Mouse (Mus musculus) liver, postnatal 0 days (tissue): ENCODE measurements around the gene Pde11a. TPM values are rescaled to one million over a fixed set of nuclear protein-coding genes. Genes with fewer than 3 reads are reported as not detected.

Experiments used
- ATAC-seq: fragments of 200-750 bp; cut with Nextera tagmentation; 2 replicates; pipeline ENCODE4 v1.8.0; 2017; ENCODE audit warnings: mild to moderate bottlenecking, moderate library complexity
- DNase-seq: peaks from one replicate; pipeline ENCODE4 v3.0.0-alpha.2; 2016
- H3K27ac ChIP-seq: fragments of 300-500 bp; sonication (generic); 2 replicates; pipeline ENCODE4 v1.5.1; 2014; ENCODE audit warnings: antibody characterized with exemption, moderate library complexity, mild to moderate bottlenecking, low read depth
- H3K27me3 ChIP-seq: fragments of 300-500 bp; sonication (generic); 2 replicates; pipeline ENCODE4 v1.6.1; 2014; ENCODE audit warnings: low read length, control low read depth, mixed read lengths; ENCODE audit not compliant: insufficient read depth
- H3K36me3 ChIP-seq: fragments of 300-500 bp; sonication (generic); replicated peaks from 2 replicates; pipeline ENCODE4 v1.6.1; 2014; ENCODE audit warnings: mild to moderate bottlenecking, control low read depth, low read length, moderate library complexity, mixed read lengths; ENCODE audit not compliant: insufficient read depth
- H3K4me1 ChIP-seq: fragments of 300-500 bp; sonication (generic); 2 replicates; pipeline ENCODE4 v1.6.1; 2014; ENCODE audit warnings: antibody characterized with exemption, mild to moderate bottlenecking, control low read depth; ENCODE audit not compliant: insufficient read depth
- H3K4me2 ChIP-seq: fragments of 300-500 bp; sonication (generic); 2 replicates; pipeline ENCODE4 v1.6.1; 2014; ENCODE audit warnings: low read depth, mild to moderate bottlenecking, low read length, moderate library complexity, mixed read lengths
- H3K4me3 ChIP-seq: fragments of 300-500 bp; sonication (generic); 2 replicates; pipeline ENCODE4 v1.5.1; 2014; ENCODE audit warnings: low read depth, low read length
- H3K9ac ChIP-seq: fragments of 300-500 bp; sonication (generic); replicated peaks from 2 replicates; pipeline ENCODE4 v1.6.1; 2014; ENCODE audit warnings: mild to moderate bottlenecking, moderate library complexity
- H3K9me3 ChIP-seq: fragments of 300-500 bp; sonication (generic); 2 replicates; pipeline ENCODE4 v1.6.1; 2016; ENCODE audit warnings: mild to moderate bottlenecking, control low read depth, low read length, mixed read lengths
- CTCF ChIP-seq: sonication (generic); IDR thresholded peaks from 2 replicates; pipeline ENCODE4 v1.5.1; 2016; ENCODE audit warnings: antibody characterized with exemption, low read depth
- EP300 ChIP-seq: IDR thresholded peaks from 2 replicates; pipeline ENCODE4 v1.6.1; 2016; ENCODE audit warnings: antibody characterized with exemption, low read depth, mild to moderate bottlenecking
- WGBS: fragments of 180-500 bp; shearing (Covaris S2); extraction: QIAGEN DNeasy Blood & Tissue Kit; methylation state at CpG from one replicate; pipeline ENCODE4 v1.1.7; 2014; ENCODE audit not compliant: insufficient replicate concordance; 5-methylcytosine and 5-hydroxymethylcytosine counted together
- polyA plus RNA-seq: library from polyadenylated mRNA; unstranded; fragments of >200 nt; fragmentation: Nextera tagmentation; extraction: Ambion mirVana; gene quantifications from 2 replicates; pipeline ENCODE4 v1.2.1, GENCODE M21; 2015

Pde11a gene
- polyA plus RNA-seq, 1 experiment from 2014 or later = 0.06 TPM

GRCm38 (mm10) chr2:76030080-76030479, 308.5 kb downstream of the Pde11a start:
- DNase-seq (no peak), ATAC-seq (no peak)
- Histone ChIP-seq H3K27ac (no peak overlapping the region), H3K4me1 (peaks cover 3% of the 10 kb centered on the region; the same call in 1 of the 2 replicates), H3K9me3 (no peaks in the 10 kb centered on the region), H3K4me2 (no peak overlapping the region), H3K27me3 (no peaks in the 10 kb centered on the region), H3K4me3 (no peak overlapping the region), H3K36me3 (no peaks in the 10 kb centered on the region), H3K9ac (no peak overlapping the region)
- 65% methylated on average over 8 of the region's 8 CpGs for WGBS
- TF ChIP-seq CTCF = no peak
- no peak for TF ChIP-seq EP300

- Histone ChIP-seq H3K27me3 (no peaks in the 10 kb centered on the region), H3K9ac (no peak overlapping the region), H3K9me3 (no peaks in the 10 kb centered on the region), H3K4me1 (peaks cover 3% of the 10 kb centered on the region; the same call in 1 of the 2 replicates), H3K27ac (no peak overlapping the region), H3K36me3 (no peaks in the 10 kb centered on the region), H3K4me3 (no peak overlapping the region), H3K4me2 (no peak overlapping the region)
- no peak for DNase-seq
- 31% methylated on average over 20 of the region's 20 CpGs for WGBS
- no peak for ATAC-seq
- TF ChIP-seq CTCF (no peak), EP300 (no peak)
Measured at GRCm38 (mm10) chr2:76029081-76029901, 309.3 kb downstream of the Pde11a start.

- TF ChIP-seq EP300 (no peak), CTCF (no peak)
- no peaks in the 10 kb centered on the region for H3K36me3 ChIP-seq
- H3K4me1 ChIP-seq = no peaks in the 10 kb centered on the region
- 35% methylated on average over 7 of the region's 7 CpGs for WGBS
- H3K4me2 ChIP-seq = no peak overlapping the region
- H3K27me3 ChIP-seq = no peaks in the 10 kb centered on the region
- no peak overlapping the region for H3K4me3 ChIP-seq
- H3K9me3 ChIP-seq = no peaks in the 10 kb centered on the region
- DNase-seq (no peak), ATAC-seq (no peak)
- H3K9ac ChIP-seq = no peak overlapping the region
- H3K27ac ChIP-seq = no peak overlapping the region
Measured at GRCm38 (mm10) chr2:76016890-76017289, 321.7 kb downstream of the Pde11a start.

GRCm38 (mm10) chr2:76016136-76016535, 322.4 kb downstream of the Pde11a start:
- no peak for ATAC-seq
- 77% methylated on average over 8 of the region's 8 CpGs for WGBS
- no peak overlapping the region for H3K4me3 ChIP-seq

GRCm38 (mm10) chr2:76015460-76015859, 323.1 kb downstream of the Pde11a start:
- Histone ChIP-seq H3K36me3 (no peaks in the 10 kb centered on the region), H3K4me2 (no peak overlapping the region), H3K9ac (no peak overlapping the region), H3K27ac (no peak overlapping the region), H3K27me3 (0 out of 2 replicates have a peak, but pooled peaks cover 3% of the 10 kb centered on the region), H3K4me3 (no peak overlapping the region), H3K9me3 (no peaks in the 10 kb centered on the region), H3K4me1 (no peaks in the 10 kb centered on the region)
- 77% methylated on average over 7 of the region's 7 CpGs for WGBS
- no peak for ATAC-seq
- no peak for TF ChIP-seq CTCF
- TF ChIP-seq EP300 = no peak
- DNase-seq = no peak

More at GRCm38 (mm10) chr2:76016136-76016535, 322.4 kb downstream of the Pde11a start:
- no peak for DNase-seq
- Histone ChIP-seq H3K9me3 (no peaks in the 10 kb centered on the region), H3K27me3 (0 out of 2 replicates have a peak, but pooled peaks cover 3% of the 10 kb centered on the region), H3K27ac (no peak overlapping the region), H3K4me1 (no peaks in the 10 kb centered on the region), H3K36me3 (no peaks in the 10 kb centered on the region), H3K9ac (no peak overlapping the region), H3K4me2 (no peak overlapping the region)
- TF ChIP-seq CTCF = no peak
- TF ChIP-seq EP300 = no peak

GRCm38 (mm10) chr2:76014659-76015058, 323.9 kb downstream of the Pde11a start:
- no peak for DNase-seq
- H3K9me3 ChIP-seq = no peaks in the 10 kb centered on the region
- no peak overlapping the region for H3K27ac ChIP-seq
- H3K9ac ChIP-seq = no peak overlapping the region
- no peak overlapping the region for H3K4me3 ChIP-seq
- H3K4me2 ChIP-seq = no peak overlapping the region
- no peak for TF ChIP-seq CTCF
- no peak for TF ChIP-seq EP300
- WGBS = 76% methylated on average over 3 of the region's 3 CpGs
- 0 out of 2 replicates have a peak, but pooled peaks cover 3% of the 10 kb centered on the region for H3K27me3 ChIP-seq
- no peak for ATAC-seq
- no peaks in the 10 kb centered on the region for H3K36me3 ChIP-seq
- no peaks in the 10 kb centered on the region for H3K4me1 ChIP-seq
